Mouse (Mus musculus) thymus, postnatal 14 days (tissue): ENCODE data around the gene Zzz3.
"Not testable (repeated sequence)": the region's sequence is repeated elsewhere in the genome, so short reads cannot be mapped to it uniquely, and the experiment has no call there.

ENCODE experiments used
- DNase-seq: peaks from one replicate; pipeline ENCODE4 v3.0.0; 2021

Zzz3 gene

DNA sequence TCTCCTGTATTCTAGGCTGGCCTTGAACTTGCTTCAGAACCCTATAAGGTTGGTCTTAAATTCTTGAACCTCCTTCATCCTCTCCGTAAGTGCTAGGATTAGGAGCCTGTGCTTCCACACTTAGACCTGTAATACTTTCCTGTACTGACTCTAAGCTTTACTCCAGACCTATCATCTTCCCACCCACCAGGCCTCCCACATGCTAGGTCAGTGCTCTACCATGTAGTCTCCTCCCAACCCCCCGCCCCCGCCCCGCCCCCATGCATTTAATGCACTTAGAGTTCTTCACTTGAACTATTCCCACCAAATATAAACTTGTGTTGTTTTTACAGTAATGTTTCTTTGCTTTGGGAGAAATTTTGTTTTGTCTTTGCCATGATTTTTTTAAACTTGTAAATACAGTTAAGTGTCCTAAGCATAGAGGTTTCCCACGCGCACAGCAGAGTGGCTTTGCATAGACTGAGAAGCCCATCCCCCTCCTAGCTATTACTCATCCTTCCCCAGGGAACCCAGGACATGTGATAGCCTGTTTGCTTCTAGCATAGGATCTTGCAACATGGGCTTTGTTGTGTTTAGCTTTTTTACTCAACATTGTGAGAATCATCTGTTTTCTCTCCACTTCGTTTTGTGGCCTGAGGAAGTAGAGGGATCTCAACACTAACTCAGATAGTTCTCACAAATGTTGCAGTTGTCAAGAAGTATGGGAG lies 6.8 kb downstream of the Zzz3 start:
- no peak for DNase-seq

DNA sequence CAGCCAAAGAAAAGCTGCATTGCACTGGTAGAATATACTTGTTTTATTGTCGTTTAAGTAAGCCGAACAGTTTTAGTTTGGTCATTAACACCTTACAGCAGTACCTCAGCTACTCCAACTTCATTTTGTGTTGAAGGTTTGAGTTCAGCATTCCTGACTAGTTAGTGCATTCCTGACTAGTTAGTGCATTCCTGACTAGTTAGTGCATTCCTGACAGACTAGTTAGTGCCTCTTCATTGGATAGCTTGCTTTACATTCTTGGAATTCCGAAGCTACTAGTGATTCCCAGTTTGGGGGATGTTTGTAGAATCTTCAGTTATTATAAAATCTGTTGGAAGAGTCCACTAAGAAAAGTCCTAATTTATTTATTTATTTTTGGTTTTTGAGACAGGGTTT lies 7.4 kb downstream of the Zzz3 start:
- no peak for DNase-seq

DNA sequence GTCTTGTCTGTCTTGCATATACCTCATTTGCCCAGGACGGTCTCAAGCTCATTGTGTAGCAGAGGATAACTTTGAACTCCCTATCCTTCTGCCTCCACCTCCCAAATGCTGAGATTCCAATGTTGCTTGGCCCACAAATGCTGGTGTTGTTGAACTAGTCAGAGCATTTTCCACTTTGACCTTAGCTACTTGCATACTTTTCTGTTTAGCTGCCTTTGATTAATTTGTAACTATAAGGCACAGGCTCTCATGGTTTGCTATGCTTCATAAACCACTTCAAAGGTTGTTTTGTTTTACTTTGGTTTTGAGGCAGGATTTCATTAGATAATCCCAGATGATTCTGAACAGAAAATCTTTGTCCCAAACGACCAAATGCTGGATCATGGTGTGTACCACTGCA lies 8.6 kb downstream of the Zzz3 start:
- DNase-seq, result no peak

DNA sequence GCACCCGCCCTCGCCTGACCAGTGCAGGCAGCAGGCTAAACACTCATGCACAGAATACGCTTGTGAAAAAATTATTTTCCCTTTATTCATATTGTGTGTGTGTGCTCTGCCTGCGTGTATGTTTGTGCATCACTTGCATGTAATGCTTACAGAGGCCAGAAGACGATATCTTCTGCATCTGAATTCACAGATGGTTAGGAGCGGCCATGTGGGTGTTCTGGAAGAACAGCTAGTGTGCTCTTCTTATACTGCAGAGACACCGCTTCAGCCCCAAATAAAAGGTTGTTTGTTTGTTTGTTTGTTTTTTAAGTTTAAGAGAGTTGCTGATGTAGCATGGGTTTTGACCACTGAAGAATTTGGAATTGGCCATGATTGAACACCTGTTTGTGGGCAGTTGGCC lies 10.1 kb downstream of the Zzz3 start:
- no peak for DNase-seq

DNA sequence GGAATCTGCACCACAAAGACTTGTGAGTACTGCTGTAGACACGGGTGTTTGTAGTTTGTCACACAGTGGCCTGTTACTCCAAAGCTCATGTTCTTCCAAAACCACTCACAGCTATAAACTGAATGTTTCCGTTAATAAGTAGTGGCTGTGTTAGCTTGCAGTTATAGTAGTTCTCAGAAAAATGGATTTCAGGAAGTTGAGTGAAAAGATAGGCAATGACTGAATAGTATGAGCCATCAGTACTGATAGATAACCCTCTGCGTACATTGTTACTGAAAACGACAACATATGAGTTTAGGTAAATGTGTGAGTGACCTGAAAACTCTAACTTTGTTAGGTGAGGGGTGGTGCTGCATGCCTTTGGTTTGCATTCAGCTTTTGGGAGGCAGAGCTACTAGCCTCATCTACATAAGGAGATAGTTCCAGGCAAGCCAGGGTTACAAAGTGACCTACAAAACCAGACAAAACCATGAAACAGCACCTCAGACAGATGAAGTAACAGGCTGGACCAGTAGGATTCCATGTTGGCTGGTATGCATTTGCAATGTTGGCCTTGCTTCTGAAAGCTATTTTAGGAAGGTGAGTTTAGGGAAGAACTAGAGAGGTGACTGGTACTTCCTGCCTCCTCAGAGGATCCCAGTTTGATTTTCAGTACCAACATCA lies 10.8 kb downstream of the Zzz3 start:
- DNase-seq, result no peak

DNA sequence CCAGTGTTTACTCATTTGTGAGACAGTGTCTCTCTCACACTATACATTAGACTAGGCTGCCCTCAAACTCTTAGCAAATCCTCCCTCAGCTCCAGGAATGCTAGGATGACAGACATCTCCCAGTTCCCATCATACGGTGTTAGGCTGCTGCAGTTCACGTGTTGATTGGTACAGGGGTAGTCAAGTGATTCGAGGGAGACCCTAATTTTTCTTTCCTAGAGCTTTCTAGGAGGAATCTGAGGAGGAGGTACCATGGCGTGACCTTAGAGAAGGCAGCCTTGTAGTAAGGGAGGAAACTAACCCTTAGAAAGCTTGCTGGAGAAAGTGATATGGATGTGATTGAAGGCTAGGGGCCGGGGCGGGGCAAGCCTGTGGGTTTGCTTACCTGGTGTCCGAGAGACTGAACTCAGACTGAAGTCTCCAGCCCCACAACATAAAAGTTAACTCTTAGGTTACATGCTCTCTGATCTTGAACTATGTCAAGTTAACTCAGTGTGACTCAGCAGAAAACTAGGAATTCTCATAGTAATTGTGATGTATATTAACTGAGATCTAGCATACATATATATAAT lies 15.8 kb downstream of the Zzz3 start:
- DNase-seq, result no peak

DNA sequence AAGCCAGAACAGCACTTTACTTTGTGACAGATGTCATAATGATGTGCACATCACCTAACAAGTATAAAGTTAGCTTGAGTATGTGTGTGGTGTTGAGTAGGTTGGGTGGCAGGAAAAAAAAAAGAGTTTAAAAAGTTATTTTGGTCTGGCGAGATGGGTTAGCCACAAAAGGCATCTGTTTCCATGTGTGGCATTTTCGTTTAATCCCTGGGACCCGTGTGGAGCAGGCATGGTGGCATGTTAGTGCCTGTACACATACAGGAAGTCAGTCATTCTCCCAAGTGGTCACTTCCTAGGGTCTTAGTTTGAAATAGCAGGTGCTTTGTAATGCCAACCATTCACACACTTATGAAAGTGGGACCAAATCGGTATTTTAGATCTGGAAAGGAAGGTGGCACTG lies 17.1 kb downstream of the Zzz3 start:
- DNase-seq, result no peak

DNA sequence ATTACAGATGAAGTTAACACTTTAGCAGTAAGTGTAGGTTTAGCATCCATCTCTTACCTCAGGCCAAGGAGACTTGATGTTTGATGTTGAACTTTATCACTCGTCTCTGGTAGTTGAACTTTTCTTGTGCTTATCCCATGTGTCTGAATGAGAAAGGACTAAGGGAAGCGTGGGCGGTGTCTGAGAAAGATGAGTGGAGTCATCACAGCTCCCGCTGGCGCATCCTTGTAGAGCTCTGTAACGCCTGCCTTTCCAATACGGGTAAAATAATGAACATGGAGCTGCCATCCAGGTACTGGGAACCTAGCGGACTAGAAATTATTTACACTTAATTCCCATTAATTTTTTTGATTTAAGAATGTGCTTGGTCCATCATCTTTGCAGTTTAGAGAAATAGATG lies 33.7 kb downstream of the Zzz3 start:
- no peak for DNase-seq

DNA sequence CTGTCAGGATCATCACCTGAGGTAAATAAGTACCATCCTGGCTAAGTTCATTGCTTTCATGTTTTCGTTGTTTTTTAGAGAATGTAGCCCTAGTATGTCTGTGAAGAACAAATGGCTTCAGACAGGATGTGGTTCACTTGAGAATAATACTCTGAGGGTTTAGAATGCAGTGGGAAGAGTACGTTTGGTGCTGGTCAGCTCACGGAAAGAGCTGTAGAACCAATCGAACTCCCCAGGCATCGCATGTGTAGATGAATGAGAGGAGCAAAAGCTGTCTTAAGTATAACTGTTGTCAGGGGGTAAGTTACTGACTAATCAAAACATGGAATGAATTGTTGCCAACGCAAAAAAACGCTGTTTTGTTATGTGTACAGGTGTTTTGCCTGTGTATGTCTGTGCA lies 37.4 kb downstream of the Zzz3 start:
- DNase-seq, result no peak

DNA sequence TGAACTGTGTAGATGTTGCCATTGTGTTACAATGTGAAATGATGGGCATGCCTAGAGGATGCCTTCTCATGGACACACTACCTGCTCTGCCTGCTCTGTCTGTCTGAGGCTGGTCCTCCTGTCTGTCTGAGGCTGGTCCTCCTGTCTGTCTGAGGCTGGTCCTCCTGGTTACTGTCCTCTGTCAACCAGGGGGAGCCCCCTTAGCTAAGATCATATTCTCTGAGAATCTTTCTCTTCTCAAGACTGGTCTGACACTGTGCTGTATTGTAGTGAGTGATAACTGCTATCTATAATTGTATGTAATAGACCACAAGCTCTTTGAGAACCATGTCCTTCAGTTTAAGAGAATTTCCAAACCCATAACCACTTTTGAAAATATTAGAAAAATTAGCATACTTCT lies 40.3 kb downstream of the Zzz3 start:
- DNase-seq, result no peak

DNA sequence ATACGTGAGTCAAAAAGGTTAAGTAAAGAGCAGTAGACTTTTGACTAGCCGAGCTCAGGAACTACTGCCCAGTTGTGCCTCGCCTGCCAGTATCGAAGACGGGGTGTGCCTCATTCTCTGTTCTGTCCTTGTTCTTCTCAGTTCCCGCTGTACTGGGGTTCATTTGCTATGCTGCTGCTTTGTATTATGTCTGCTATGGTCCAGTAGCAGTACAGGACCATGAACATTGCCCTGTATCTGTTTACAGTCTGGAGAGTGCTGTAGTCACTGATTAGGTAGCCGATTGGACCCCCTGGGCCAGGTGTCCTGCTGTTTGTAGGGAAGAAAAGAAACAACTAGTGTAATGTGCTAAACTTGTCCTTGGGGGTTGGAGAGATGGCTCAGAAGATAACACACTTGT lies 42.8 kb downstream of the Zzz3 start:
- no peak for DNase-seq

DNA sequence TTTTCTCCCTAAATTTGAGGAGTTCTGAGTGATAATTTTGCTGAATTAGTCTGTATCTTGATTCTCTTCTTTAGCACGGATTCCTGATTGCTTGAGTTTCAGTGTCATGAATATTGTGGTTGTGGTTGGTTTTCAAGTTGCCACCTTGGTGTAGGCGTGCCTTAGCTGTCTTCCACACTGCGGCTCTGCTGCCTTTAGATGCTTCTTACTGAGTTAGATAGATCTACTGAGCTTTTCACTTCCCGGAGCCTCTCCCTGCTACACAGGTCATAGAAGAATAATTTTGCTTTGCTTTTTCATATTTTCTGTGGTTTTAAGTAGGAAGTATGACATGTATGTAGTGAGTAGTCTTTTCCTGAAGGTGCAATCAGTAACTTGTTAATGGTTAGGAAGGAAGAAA lies 47.5 kb downstream of the Zzz3 start:
- DNase-seq, result no peak

DNA sequence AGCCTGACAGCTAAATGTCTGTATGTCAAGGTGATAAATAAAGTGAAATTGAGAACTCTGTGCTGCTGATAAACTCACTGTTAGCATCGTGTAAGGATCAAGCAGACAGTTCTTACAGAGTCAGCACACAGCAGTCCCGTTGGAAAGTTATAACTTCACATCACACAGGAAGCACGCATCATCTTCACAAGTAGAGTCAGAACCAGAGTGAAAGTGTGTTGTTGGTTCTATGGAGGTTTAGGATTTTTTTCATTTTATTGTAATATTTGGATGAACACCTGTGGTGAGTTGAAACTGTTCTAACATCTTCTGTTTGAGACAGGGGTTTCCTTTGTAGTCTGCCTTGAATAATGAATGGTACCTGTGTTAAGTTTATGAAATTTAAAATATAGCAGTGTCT lies 48.8 kb downstream of the Zzz3 start:
- DNase-seq, result no peak

DNA sequence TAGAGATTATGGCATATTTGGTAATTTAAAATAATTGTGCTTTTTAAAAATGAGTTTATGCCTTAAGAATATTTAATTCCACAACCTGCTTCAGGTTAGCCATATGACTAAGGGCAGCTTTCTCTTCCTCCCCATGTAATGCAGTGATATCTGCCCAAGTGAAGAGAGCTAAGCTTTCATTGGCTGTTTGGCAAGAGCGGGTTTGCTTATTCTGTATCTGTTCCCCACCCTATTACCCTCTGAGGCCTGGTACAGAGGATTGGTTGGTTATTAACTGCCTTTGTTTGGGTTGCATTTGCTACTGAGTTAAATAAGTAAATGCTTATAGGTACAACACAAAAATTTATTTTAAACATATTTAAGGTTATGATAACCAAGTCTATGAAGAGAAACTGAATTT lies 51.7 kb downstream of the Zzz3 start:
- no peak for DNase-seq

DNA sequence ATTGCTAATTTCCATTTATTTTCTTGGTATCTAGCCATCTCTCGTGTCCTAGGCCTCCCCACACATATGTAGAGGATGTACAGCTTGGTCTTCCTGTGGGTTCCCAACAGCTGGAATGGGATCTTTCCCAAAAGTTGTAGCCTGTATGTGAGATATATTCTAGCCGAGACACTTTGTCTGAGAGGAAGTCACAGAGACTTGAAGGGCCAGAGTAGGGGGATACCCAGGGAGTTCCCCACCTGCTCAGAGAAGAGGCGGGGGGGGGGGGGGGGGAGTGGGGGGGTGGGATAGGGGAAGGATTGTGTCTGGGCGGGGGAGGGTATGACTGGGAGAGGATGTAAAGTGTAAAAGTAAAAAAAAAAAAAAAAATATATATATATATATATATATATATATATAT lies 57.9 kb downstream of the Zzz3 start:
- no peak for DNase-seq

DNA sequence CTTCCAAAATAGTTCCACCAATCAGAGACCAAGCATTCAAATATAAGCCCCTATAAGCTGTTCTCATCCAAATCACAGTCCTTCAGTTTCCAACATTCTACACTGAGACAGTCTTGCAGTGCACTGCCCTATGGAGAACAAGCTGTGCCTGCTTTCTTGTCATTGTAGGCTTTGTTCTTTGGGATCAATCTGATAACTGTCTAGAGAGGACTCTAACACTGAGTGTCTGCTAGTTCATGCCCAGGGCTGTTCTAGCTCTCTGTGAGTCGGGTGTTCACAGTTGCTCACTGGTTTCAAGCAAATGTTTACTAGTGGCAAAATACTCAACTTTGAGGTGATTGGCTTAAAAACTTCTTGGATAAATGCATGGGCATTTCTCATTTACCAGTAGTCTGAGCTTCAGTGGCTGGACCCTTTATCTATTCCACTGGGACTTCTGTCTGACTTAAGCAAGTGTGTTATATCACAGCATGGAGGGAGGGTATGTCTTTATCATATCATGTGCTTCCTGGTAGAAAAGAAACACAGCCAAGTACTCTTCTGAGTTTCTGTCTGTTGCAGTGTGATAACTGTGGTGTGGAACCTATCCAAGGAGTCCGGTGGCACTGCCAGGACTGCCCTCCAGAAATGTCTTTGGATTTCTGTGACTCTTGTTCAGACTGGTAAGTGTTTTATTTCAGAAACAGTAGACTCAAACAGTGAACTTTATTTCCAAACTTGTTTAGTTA lies 62.2 kb downstream of the Zzz3 start:
- DNase-seq, result no peak

DNA sequence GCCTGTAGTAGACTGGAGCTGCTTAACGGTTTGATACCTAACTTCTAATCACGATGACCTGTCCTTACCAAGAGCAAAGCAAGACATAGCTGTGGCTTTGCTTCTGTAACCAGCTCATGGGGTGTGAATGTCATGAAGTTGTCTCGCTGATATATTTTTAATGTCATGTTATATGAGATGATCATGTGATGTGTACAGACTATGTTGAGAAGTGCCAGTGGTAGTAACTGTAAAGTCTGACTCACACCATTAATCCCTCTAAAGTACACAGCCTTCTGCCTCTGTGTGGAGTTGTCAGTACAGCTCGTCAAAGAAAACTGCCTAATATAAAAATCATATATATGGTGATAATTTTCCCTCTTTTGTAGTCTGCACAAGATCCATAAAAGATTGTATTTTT lies 63.6 kb downstream of the Zzz3 start:
- DNase-seq, result not testable (repeated sequence)

DNA sequence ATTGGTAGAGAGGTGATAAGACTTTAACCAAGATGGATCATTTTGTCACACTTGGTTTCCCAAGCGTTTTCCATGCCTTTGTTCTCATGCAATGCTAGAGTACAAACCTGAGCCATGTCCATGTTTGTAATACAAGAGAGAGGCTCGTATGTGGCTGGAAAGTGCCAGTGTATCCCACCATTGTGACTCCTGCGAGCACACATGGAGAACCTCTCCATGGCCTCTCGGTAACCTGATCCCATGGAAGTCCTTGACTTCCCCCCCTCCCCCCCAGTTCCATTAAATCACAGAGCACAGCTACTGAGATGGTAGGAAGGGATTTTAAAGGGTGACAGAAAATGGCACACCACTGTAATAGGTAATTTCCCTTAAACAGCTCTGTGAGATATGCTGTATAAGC lies 65.5 kb downstream of the Zzz3 start:
- DNase-seq, result no peak

DNA sequence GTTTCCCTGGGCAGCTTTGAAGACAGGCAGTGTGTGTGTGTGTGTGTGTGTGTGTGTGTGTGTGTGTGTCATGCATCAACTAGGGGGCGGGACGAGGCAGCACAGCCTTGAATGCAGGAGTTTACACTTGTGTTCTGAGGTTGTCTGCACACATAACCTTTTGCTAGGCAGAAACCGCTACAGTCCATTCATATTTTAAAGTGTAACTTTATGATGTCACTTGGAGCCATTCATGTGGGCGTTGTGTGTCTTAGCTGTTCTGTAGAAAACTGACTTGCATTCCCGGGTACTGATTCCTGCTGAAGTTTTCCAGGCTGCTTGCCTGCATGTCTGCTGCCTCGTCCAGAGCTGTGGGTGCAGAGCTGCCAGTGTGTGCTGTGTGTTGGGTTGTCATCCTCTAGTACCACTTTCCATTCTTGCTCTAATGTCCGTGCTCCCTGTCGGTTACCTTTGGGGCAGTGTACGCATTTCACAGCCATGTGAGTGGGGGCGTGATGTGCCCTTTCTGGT lies 66.8 kb downstream of the Zzz3 start:
- DNase-seq, result no peak

DNA sequence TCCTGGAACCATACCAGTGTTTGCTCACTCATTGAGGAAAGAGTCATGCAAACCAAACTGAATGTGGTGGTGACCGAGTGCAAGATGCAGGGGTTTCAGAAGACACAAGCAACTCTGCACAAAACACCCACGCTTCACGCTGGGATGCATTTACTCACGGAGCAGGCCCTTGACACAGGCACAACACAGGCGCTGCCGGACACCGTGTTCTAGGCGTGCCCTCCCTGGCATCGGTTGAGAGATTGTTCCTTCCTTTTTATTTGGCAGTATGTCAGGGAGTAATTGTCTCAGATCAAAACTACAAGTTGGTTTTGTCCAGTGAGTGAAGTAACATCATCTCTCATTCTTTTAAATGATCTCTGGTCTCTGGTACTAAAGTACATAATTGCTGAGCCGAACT lies 67.6 kb downstream of the Zzz3 start:
- DNase-seq, result no peak

DNA sequence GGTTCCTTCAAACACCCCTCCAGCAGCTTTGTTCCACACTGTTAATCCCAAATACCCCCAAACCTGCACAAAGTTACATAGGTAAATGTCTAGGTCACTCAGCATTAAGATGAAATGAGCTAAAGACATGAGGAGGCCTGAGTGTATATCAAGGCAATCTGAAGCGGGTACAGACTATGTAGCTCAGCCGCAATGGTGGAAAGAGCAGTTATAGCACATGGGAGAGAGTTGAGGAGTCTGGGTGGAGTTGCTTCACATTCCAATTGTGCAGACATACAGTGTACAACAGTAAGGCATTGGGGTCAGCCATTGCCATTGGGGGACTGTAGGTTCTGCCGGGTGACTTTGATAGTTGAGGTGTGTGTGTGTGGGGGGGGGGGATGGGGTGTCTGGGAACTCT lies 69.2 kb downstream of the Zzz3 start:
- no peak for DNase-seq

DNA sequence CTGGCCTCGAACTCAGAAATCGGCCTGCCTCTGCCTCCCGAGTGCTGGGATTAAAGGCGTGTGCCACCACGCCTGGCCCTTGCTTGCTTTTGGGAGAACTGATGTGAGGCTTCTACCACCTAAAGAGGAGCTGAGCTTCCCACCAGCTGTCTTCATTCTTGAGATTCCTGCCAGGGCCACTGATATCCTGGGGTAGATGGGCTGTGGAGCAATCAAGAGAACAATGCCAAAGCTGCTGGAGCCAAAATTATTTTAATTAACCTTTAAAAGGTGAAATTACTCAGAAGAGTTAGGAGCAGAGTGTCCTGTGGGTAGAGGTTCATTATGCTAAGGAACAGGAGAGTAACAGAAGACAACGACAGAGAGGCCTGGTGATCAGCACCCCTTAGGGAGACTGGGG lies 70.1 kb downstream of the Zzz3 start:
- DNase-seq, result no peak

DNA sequence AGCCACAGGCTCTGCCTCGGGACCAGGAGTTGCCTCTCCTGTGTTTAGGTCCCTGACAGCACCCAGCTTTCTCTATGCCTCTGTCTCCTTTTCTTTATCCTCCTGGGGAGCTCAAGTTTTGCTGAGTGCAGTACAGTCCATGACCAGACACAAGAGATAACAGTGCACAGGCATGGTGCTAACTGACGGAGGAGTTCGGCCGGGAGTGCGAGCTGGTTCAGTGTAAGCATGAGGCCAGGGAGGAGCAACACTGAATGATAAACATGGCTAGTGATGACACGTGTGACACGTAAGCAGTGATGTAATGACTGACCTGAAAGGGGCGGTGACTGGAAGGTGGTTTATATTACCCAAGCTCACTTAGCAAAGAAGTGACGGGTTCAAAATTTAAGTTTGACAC lies 71.6 kb downstream of the Zzz3 start:
- DNase-seq, result no peak

DNA sequence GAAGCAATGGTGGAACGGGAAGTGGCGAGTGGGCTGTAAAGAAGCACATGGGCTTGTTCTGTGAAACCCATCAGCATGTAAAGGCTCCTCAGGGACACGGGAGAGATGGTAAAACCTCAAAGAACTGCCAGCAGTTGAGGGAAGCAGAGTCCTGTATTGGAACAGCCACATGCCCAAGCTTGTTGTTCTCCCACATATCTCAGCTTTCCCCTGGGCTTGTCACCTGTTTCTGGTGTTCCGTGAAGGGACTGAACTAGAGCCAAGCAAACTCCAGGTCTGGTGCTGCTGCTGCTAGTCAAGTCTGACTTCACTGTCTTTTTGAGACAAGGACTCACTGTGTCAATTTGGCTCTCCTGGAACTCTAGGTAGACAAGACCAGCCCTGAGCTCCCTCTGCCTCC lies 72.0 kb downstream of the Zzz3 start:
- no peak for DNase-seq
